Mouse (Mus musculus) testis, postnatal 14 days (tissue): ENCODE data around the gene Lama5.

Experiments
- DNase-seq: peaks from one replicate; pipeline ENCODE4 v3.0.0; 2021; ENCODE audit warnings: low spot score

Gene Lama5

GRCm38 (mm10) chr2:180197323-180198037 lies 28.2 kb downstream of the Lama5 start:
- no peak for DNase-seq

GRCm38 (mm10) chr2:180196610-180197322 lies 28.9 kb downstream of the Lama5 start:
- DNase-seq: no peak

- DNase-seq: no peak
Measured at GRCm38 (mm10) chr2:180187362-180187761, 38.3 kb downstream of the Lama5 start.

GRCm38 (mm10) chr2:180185686-180186085 lies 40.0 kb downstream of the Lama5 start:
- DNase-seq: no peak

GRCm38 (mm10) chr2:180184752-180185109 lies 40.9 kb downstream of the Lama5 start:
- DNase-seq: no peak

- DNase-seq: no peak
Measured at GRCm38 (mm10) chr2:180184011-180184751, 41.5 kb downstream of the Lama5 start.

- DNase-seq: no peak
Measured at GRCm38 (mm10) chr2:180181542-180181941, 44.1 kb downstream of the Lama5 start.

GRCm38 (mm10) chr2:180175725-180176124 lies 49.9 kb downstream of the Lama5 start:
- DNase-seq: no peak

- no peak for DNase-seq
Measured at GRCm38 (mm10) chr2:180174121-180174520, 51.5 kb downstream of the Lama5 start.

GRCm38 (mm10) chr2:180173711-180174110 lies 51.9 kb downstream of the Lama5 start:
- DNase-seq: peak; percentile 84

GRCm38 (mm10) chr2:180173163-180173562 lies 52.5 kb downstream of the Lama5 start:
- DNase-seq: no peak

- DNase-seq: no peak
Measured at GRCm38 (mm10) chr2:180172152-180172551, 53.5 kb downstream of the Lama5 start.

- DNase-seq: no peak
Measured at GRCm38 (mm10) chr2:180171522-180172070, 54.1 kb downstream of the Lama5 start.

- peak; percentile 96 for DNase-seq
Measured at GRCm38 (mm10) chr2:180170806-180171521, 54.7 kb downstream of the Lama5 start, which contains the start of gene Adrm1. TSS of gene Adrm1 (plus strand) at chr2:180171485.

GRCm38 (mm10) chr2:180170151-180170805 lies 55.4 kb downstream of the Lama5 start:
- no peak for DNase-seq

- no peak for DNase-seq
Measured at GRCm38 (mm10) chr2:180166869-180167268, 58.8 kb downstream of the Lama5 start.

GRCm38 (mm10) chr2:180165855-180166254 lies 59.8 kb downstream of the Lama5 start:
- DNase-seq: no peak

- no peak for DNase-seq
Measured at GRCm38 (mm10) chr2:180158627-180159026, 67.0 kb downstream of the Lama5 start.

- no peak for DNase-seq
Measured at GRCm38 (mm10) chr2:180154796-180155195, 70.9 kb downstream of the Lama5 start.

GRCm38 (mm10) chr2:180148551-180148950 lies 77.1 kb downstream of the Lama5 start:
- no peak for DNase-seq

GRCm38 (mm10) chr2:180147379-180147778 lies 78.3 kb downstream of the Lama5 start:
- DNase-seq: no peak
